Mouse (Mus musculus) embryo, embryonic 11 days (tissue): ENCODE measurements at regions not wholly inside any gene's neighbourhood (a gene's known extent, or its start where the extent isn't known, plus 50 kb on each side); places are given as distances from the start of the nearest gene placed in this dataset.

Experiments
- DNase-seq: peaks from one replicate; pipeline ENCODE4 v3.0.0-alpha.2; 2015

DNA sequence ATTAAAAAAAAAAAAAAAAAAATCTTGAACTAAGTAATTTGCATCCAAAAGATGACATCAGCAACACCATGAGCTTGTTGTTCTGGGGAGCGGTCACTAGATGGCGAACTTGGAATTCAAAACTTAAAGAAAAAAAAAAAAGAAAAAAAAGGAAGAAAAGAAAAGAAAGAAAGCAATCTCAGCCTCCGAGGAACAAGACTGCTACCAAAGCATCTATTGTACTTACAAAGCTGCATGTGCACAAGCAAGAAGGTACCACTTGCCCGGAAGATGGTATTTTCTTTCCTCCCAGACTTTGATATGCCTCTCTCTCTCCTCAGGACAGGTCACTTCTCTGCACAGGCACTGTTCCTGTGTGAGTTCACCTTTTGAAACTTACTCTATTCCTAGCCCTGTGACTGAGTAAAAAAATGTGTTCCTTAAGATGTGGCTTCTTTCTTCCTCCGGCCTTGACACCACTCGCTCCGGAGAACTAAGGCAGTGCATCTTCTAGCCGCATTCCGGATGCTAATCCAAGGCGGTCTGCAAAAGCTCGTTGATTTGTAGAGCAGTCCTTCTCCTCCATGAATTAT, 114.2 kb upstream of the Veph1 start:
- DNase-seq = peak; percentile 65

DNA sequence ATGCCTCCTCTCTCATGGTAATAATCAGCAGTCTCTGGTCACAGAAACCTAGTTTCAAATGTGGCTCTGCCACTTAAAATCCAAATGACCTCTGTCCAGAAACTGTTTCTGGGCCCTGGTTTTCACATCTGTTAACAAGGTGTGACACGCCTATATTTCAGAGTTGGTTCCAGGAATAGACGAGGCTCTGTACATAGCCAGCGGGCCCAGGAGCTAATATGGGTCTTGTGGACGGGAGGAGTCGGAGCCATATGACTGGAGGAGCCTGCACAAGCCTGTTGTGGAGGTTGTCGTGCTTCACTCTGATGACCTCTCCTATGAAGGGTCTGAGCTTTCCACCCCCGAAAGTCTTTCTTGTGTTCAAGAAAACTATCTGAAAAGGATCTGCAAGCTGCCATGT, 112.2 kb upstream of the Veph1 start:
- DNase-seq = no peak

DNA sequence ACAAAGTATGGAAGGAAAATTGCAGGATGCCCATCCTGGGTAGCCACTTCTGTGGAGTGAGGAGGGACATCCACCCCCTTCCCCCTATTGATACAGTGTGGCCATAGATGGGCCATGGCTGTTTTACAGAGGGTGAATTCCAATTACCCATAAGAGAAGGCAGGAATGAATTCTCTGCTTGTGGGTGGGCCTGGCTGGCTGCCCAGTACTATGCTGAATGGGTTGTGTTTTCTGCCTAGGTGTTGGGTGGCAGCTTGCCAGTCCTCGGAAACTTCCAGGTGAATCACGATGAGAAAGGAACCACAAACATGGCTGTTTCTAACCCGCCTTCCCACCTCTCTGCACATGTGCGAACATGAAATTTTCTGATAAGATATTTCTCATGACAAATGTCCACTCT, 109.0 kb upstream of the Veph1 start:
- no peak for DNase-seq

DNA sequence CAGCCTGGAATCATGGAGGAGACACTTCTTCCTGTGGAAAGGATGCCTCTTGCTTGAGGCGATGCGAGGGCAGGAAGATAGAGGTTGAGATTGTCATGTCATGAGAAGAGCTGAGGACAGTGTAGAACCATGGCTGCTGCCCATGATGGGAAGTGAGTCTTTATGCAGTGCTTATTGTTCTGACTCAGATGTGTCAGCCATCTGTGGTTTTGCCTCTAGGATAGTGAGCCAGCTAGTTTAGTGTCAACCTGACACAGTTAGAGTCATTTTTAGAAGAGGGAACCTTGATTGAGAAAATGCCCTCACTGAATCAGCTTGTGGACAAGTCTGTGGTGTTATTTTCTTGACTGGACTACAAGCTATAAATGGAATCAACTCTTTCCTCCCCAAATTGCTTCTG, 107.1 kb upstream of the Veph1 start:
- no peak for DNase-seq

DNA sequence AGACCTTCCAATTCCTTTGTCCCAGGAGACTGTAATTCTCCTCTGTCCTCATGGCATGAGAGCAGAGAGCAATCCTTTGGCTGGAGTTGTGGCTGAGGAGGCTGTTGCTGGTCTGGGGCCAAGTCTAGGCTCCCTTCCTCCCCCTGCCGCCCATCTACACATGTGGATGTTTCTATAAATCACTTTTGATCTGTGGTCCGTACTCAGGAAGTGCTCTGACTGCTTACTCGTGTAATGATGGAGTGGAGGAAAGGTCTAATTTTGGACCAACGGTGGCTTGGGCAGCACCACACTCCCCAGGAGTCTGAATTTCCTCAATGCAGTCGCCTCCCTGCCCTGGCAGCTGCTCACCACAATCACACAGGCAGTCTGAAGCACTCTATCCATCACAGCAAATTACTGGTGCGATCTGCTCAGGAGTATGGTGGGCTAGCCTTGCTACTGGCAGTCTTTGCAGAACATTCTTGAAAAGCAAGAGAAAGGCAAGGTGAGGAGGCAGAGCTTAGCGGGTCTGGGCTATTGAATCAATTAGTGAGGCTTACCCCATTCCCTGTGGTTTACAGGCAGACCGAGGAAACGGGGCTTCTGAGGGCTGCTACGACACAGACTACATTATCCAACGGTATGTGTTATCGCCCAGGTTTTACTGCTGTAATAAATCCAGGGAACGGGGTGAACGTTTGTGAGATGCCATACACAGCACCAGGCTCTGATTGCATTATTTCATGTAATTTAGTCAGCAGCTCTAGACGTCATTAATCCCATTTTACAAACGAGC, 104.3 kb upstream of the Veph1 start:
- peak; percentile 34 for DNase-seq

DNA sequence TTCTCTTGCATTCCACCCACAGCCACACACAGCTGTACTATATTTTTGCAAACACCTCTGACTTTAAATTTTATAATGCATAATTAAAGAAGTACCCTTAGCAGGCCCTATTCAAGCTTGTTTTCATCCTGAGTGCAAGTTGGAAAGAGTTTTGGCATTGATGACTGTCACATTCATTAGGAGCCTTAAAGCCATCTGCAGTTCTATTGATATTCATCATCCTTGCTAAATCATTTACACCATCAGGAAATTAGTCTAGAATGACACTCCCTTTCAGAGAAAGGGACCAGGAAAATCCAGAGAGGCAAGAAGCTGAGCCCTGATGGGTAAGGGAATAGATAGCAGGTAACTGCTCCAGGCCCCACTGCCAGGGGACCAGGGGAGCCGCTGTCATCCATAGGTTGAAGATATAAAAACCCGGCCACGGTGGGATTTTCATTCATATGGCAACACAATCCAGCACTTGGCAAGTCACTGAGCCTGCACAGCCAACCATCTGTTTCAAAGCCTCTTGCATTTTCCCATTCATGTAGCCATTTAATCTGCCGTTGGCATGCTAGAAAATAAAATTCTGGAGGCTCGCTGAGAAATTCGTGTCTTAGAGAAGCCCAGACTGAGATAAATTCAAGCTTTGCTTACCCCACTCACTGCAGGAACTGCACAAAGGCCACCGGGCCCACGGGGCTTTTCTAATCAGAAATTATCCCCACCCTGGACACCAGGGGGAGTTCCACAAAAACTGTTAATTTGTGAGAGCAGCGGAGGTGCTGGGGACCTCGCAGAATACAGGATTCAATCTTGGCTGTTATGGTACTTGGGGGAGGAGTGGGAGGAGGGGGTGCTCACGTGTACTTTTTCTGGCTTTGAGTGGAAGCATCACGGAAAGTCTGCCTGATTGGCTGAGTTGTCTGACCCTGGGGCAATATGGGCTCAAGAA, 101.8 kb upstream of the Veph1 start:
- DNase-seq = no peak

DNA sequence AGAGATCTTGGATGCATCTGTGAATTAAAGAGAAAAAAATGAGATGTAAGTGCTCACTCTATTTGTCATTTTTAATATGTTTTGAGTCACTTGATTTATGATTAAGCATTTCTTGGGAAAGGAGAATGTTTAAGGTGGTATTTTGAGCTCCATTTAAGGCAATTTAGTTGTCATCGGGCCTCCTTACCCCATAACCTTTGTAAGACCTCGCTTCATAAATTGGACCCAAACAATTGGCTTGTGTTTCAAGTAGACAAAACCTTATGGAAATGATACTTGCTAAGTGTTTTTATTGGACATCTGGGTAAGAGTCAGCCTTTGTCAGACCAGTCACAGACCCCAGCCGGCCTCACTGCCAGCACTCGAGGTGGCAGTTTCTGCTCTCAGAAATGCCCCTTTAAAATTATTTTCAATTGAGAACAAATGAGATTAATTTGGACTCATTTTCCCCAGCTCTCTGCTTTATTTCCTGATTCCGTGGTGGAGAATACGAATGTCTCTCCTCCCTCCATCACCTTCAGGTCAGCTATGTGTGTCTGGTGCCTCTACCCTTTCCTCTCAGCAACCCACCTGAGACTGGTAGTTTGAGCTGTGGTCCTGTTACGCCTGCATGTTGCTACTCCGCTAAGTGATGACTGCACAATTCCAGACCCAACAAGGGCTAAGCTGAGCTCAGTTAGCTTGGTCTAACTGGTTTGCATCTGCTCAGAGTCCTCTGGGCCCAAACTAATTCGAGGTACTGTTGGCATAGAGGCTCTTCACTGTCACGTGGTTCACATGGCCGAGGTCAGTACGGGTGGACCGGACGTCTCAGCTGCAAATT, 78.7 kb upstream of the Veph1 start:
- peak; percentile 22 for DNase-seq

DNA sequence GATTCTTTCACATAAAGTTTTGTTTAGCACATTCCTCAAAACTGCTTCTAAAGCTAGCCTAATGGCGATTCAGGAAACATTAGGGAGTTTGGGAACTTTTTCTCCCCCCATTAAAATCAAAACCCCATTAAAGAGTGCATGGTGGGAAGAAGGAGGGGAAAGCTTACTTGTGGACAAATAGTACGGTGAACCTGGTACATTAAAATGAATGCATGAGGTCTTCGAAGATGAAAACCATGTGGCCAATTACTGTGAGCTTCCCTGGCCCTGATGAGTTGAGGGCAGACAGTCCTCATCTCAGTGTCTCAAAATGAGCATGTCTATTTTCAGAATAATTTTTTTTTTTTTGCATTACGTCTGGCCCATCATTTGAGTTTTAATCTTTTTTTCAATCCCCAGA, 78.0 kb upstream of the Veph1 start:
- no peak for DNase-seq

DNA sequence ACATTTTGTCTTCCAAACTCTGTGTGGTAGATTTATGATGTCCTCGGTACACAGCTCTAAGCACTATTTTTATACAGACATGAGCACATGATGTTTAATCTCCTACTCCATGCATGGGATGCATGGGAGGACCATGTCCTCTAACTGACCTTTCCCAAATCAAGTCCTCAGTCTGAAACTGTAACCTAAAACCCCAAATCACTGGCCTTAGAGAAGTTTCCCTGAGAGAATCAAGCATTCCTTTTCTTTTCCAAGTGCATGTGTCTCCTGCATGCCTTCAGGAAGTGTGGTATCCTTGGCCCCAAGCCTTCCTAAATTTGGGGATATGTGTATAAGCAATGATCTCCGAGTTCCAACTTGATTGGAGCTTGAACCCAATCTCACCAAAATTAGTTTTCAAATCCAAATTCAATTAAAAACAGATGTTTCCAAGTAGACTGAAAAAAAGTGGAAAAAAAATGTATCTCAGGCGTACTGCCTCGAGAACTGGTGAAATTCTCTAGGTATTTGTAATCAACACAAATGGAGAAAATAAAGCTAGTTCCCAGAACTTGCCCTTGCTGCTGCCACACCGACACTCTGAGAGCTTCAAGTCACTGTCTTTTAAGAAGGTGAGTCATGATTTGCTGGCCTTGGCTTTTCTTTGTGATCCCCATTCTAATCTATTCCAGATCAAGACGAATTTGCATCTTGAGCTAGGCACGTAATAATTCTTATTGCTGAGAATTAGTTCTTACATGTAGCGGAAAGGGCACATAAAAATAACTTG, 77.4 kb upstream of the Veph1 start:
- DNase-seq = peak; percentile 28
